Mouse (Mus musculus): Measurements from ENCODE around the gene Acad10.
"Not testable (repeated sequence)": the region's sequence is repeated elsewhere in the genome, so short reads cannot be mapped to it uniquely, and the experiment has no call there.

GRCm38 (mm10) chr5:121691436-121691835 lies 31.1 kb upstream of the Acad10 start:
- not testable (repeated sequence) for TF ChIP-seq CTCF (IDR thresholded peaks at IDR 0.05; ENCODE audit: low read depth, low read length); TAL1 (conservative IDR thresholded peaks at IDR 0.05; ENCODE audit: low read depth, low read length); GATA1 (IDR thresholded peaks at IDR 0.05; ENCODE audit: borderline replicate concordance, low read length); POLR2AphosphoS5 (IDR thresholded peaks at IDR 0.05; ENCODE audit: insufficient replicate concordance, low read depth, low read length); GATA2 (IDR thresholded peaks at IDR 0.05; ENCODE audit: borderline replicate concordance, low read depth, low read length)

Data from G1E (cell line).